Mouse (Mus musculus): Measurements from ENCODE around the gene Chrd. TPM values are rescaled to one million over a fixed set of nuclear protein-coding genes. Genes with fewer than 3 reads are reported as not detected.

The Chrd gene
- total RNA-seq, 2 experiments from 2014 or later: 15.4 to 18.6 TPM

- intact Hi-C loops (cut with DNase I): no loop called here
- DNase-seq: peak; percentile 74
These were observed 23.8 kb upstream of the Chrd start for GRCm38 (mm10) chr16:20708939-20709734.

GRCm38 (mm10) chr16:20710370-20710769, 22.6 kb upstream of the Chrd start:
- intact Hi-C loops (cut with DNase I): no loop called here
- no peak for DNase-seq

- intact Hi-C loops (cut with DNase I): no loop called here
- no peak for DNase-seq
These were observed 22.1 kb upstream of the Chrd start for GRCm38 (mm10) chr16:20710810-20711209.

- intact Hi-C loops (cut with DNase I): no loop called here
- DNase-seq: no peak
These were observed 20.7 kb upstream of the Chrd start for GRCm38 (mm10) chr16:20712190-20712589.

- intact Hi-C loops (cut with DNase I): no loop called here
- no peak for DNase-seq
These were observed 20.0 kb upstream of the Chrd start for GRCm38 (mm10) chr16:20712889-20713288.

GRCm38 (mm10) chr16:20714307-20715080, 18.4 kb upstream of the Chrd start:
- no peak for DNase-seq
- intact Hi-C loops (cut with DNase I): loop anchor here (5.0 kb wide), 1 partner anchor 478 kb away; no protein-coding TSS in a partner anchor

GRCm38 (mm10) chr16:20715161-20715560, 17.8 kb upstream of the Chrd start:
- DNase-seq: no peak
- intact Hi-C loops (cut with DNase I): loop anchor here (5.0 kb wide), 1 partner anchor 477 kb away; no protein-coding TSS in a partner anchor

GRCm38 (mm10) chr16:20715566-20715965, 17.4 kb upstream of the Chrd start:
- intact Hi-C loops (cut with DNase I): loop anchor here (5.0 kb wide), 1 partner anchor 477 kb away; no protein-coding TSS in a partner anchor
- DNase-seq: no peak

- DNase-seq: peak; percentile 88
- intact Hi-C loops (cut with DNase I): loop anchor here (5.0 kb wide), 1 partner anchor 476 kb away; no protein-coding TSS in a partner anchor
These were observed 16.7 kb upstream of the Chrd start for GRCm38 (mm10) chr16:20715976-20716840.

- no peak for DNase-seq
- intact Hi-C loops (cut with DNase I): loop anchor here (5.0 kb wide), 1 partner anchor 475 kb away; no protein-coding TSS in a partner anchor
These were observed 16.1 kb upstream of the Chrd start for GRCm38 (mm10) chr16:20716841-20717180.

- peak; percentile 97 for DNase-seq
- intact Hi-C loops (cut with DNase I): loop anchor here (5.0 kb wide), 1 partner anchor 475 kb away; no protein-coding TSS in a partner anchor
These were observed 15.5 kb upstream of the Chrd start, which contains the start of the genes Polr2h and Clcn2 for GRCm38 (mm10) chr16:20717181-20717977. Polr2h (plus strand) TSS chr16:20717665. Clcn2 (minus strand) TSS chr16:20717746.

- intact Hi-C loops (cut with DNase I): loop anchor here (5.0 kb wide), 1 partner anchor 474 kb away; no protein-coding TSS in a partner anchor
These were observed 14.8 kb upstream of the Chrd start for GRCm38 (mm10) chr16:20717978-20718670.

GRCm38 (mm10) chr16:20721808-20722207, 11.1 kb upstream of the Chrd start:
- DNase-seq: no peak
- intact Hi-C loops (cut with DNase I): no loop called here

More at GRCm38 (mm10) chr16:20717978-20718670, 14.8 kb upstream of the Chrd start:
- no peak for DNase-seq

GRCm38 (mm10) chr16:20722736-20723135, 10.2 kb upstream of the Chrd start:
- DNase-seq: no peak
- intact Hi-C loops (cut with DNase I): no loop called here

- no peak for DNase-seq
- intact Hi-C loops (cut with DNase I): no loop called here
These were observed 9.7 kb upstream of the Chrd start for GRCm38 (mm10) chr16:20723247-20723646.

GRCm38 (mm10) chr16:20724338-20724748, 8.6 kb upstream of the Chrd start:
- intact Hi-C loops (cut with DNase I): no loop called here
- DNase-seq: no peak

GRCm38 (mm10) chr16:20725321-20725720, 7.6 kb upstream of the Chrd start:
- intact Hi-C loops (cut with DNase I): no loop called here

GRCm38 (mm10) chr16:20725750-20726149, 7.2 kb upstream of the Chrd start:
- intact Hi-C loops (cut with DNase I): no loop called here
- no peak for DNase-seq

More at GRCm38 (mm10) chr16:20725321-20725720, 7.6 kb upstream of the Chrd start:
- DNase-seq: no peak

- DNase-seq: no peak
- intact Hi-C loops (cut with DNase I): no loop called here
These were observed 6.5 kb upstream of the Chrd start for GRCm38 (mm10) chr16:20726384-20726783.

All from left cerebral cortex, postnatal 4 days (tissue).